Mouse (Mus musculus) G1E (cell line): ENCODE data around the gene Hbp1.

ENCODE experiments used
- CTCF ChIP-seq: IDR thresholded peaks from 2 replicates; pipeline ENCODE4 v1.5.1; 2012; ENCODE audit warnings: low read depth, low read length, inconsistent platforms, mixed read lengths
- GATA1 ChIP-seq: IDR thresholded peaks from 2 replicates; pipeline ENCODE4 v1.6.1; 2012; ENCODE audit warnings: borderline replicate concordance, low read length, inconsistent platforms, mixed read lengths

DNA sequence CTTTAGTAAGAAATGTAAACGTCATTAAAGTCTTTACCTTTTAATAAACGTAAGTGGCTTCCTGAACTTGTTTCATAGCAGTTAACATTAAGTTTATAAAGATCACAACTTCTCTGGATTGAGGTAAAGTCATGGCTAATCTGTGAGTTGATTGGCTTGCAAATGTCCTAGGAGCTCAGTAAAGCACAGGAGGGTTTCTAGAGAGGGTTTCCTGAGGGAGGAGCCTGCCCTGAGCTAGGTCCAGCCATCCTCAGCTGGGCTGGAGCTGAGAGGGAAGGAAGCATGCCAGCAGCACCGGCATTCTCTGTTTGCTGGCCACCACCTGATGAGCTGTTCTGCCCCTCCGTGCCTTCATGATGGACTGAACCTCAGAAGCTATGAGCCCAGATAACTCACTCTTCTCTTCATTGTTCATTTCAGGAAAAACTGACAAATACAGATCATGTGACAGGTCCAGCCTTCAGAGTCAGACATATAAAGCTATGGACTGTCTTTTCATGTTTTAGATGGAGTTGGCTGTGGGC, 49.9 kb downstream of the Hbp1 start:
- TF ChIP-seq GATA1 (no peak), CTCF (no peak)
